19 mouse cellular contexts compared by ENCODE assay signal in genomic region chr13:107688972-107689371, GRCm38 (mm10).
DNase-seq lines count a peak whose midpoint lies in the region; ATAC-seq and TF ChIP-seq lines count a peak whose summit lies in the region.
"Had no signal": no experiment of that assay in that cellular context is flagged by ENCODE, and none has a peak within 500 bp of the region (broad histone marks: within the 10 kb centered on the region; RNA-seq: fewer than 3 reads in every experiment).

No protein-coding gene starts in this region.

- ATAC-seq in kidney, embryonic 15.5 days (replicated peaks; ENCODE audit: low FRiP score): no peak
- no peak for ATAC-seq in forebrain, embryonic 11.5 days (replicated peaks; ENCODE audit: low FRiP score)
- ATAC-seq: Patski had no signal

- no peaks in the 10 kb centered on the region for H3K9me3 ChIP-seq in kidney, embryonic 15.5 days (replicated peaks)
- no peaks in the 10 kb centered on the region for H3K9me3 ChIP-seq in forebrain, embryonic 11.5 days (ENCODE audit: control insufficient read depth, low read length)
- H3K9me3 ChIP-seq: forebrain, embryonic 10.5 days; heart, embryonic 13.5 days; hindbrain, embryonic 15.5 days; limb, embryonic 13.5 days; liver, embryonic 13.5 days; midbrain, embryonic 12.5 days had no signal

- no peaks in the 10 kb centered on the region for H3K27me3 ChIP-seq in kidney, embryonic 15.5 days
- H3K27me3 ChIP-seq in forebrain, embryonic 11.5 days (ENCODE audit: control insufficient read depth, insufficient read depth, low read length): no peaks in the 10 kb centered on the region
- H3K27me3 ChIP-seq: liver, embryonic 13.5 days; midbrain, embryonic 12.5 days; Patski had no signal

- TF ChIP-seq POLR2A in lung, adult 2 months (IDR thresholded peaks at IDR 0.05; ENCODE audit: borderline replicate concordance, extremely low read depth, low read depth, low read length): no peak

- peaks cover 20% of the 10 kb centered on the region for H3K4me1 ChIP-seq in kidney, embryonic 15.5 days
- peaks cover 13% of the 10 kb centered on the region for H3K4me1 ChIP-seq in lung, adult 2 months (ENCODE audit: control insufficient read depth, insufficient read depth, low read length)
- no peaks in the 10 kb centered on the region for H3K4me1 ChIP-seq in forebrain, embryonic 11.5 days (replicated peaks; ENCODE audit: control insufficient read depth, insufficient read depth, low read length)
- H3K4me1 ChIP-seq: hindbrain, embryonic 15.5 days; limb, embryonic 13.5 days; liver, embryonic 13.5 days had no signal

- H3K27ac ChIP-seq in kidney, embryonic 15.5 days: no peak overlapping the region
- no peak overlapping the region for H3K27ac ChIP-seq in forebrain, embryonic 11.5 days (ENCODE audit: low read depth, low read length)
- H3K27ac ChIP-seq: forebrain, embryonic 10.5 days; heart, embryonic 13.5 days; hindbrain, embryonic 15.5 days; limb, embryonic 13.5 days; liver, embryonic 13.5 days; midbrain, embryonic 12.5 days; stomach, postnatal 0 days had no signal

- WGBS in kidney, embryonic 15.5 days: 71% methylated on average over 6 of the region's 6 CpGs
- 45% methylated on average over 6 of the region's 6 CpGs for WGBS in lung, adult 2 months
- WGBS in forebrain, embryonic 11.5 days: 50% methylated on average over 6 of the region's 6 CpGs

- intact Hi-C loops in heart, postnatal 10 days (cut with DNase I): no loop called here

- no peak overlapping the region for H3K4me3 ChIP-seq in kidney, embryonic 15.5 days (replicated peaks)
- no peak overlapping the region for H3K4me3 ChIP-seq in lung, adult 2 months (replicated peaks; ENCODE audit: extremely low read depth, low read depth, low read length)
- H3K4me3 ChIP-seq in forebrain, embryonic 11.5 days (ENCODE audit: low read depth, low read length): no peak overlapping the region
- H3K4me3 ChIP-seq: forebrain, embryonic 10.5 days; heart, embryonic 13.5 days; hindbrain, embryonic 15.5 days; limb, embryonic 13.5 days; liver, embryonic 13.5 days; midbrain, embryonic 12.5 days had no signal

- no peak for TF ChIP-seq CTCF in lung, adult 2 months (IDR thresholded peaks at IDR 0.05; ENCODE audit: insufficient read depth, low read length)

- no peak overlapping the region for H3K9ac ChIP-seq in kidney, embryonic 15.5 days
- H3K9ac ChIP-seq in forebrain, embryonic 11.5 days (ENCODE audit: low read length): no peak overlapping the region
- H3K9ac ChIP-seq: heart, embryonic 13.5 days; hindbrain, embryonic 15.5 days; limb, embryonic 13.5 days; liver, embryonic 13.5 days; midbrain, embryonic 12.5 days had no signal

- no peak overlapping the region for H3K4me2 ChIP-seq in kidney, embryonic 15.5 days
- no peak overlapping the region for H3K4me2 ChIP-seq in forebrain, embryonic 11.5 days (ENCODE audit: low read depth, low read length, severe bottlenecking)
- H3K4me2 ChIP-seq: heart, embryonic 13.5 days; hindbrain, embryonic 15.5 days; limb, embryonic 13.5 days; liver, embryonic 13.5 days; midbrain, embryonic 12.5 days had no signal

- no peaks in the 10 kb centered on the region for H3K36me3 ChIP-seq in kidney, embryonic 15.5 days
- H3K36me3 ChIP-seq in forebrain, embryonic 11.5 days (ENCODE audit: control insufficient read depth, insufficient read depth, low read length): no peaks in the 10 kb centered on the region
- H3K36me3 ChIP-seq: forebrain, embryonic 10.5 days; heart, embryonic 13.5 days; hindbrain, embryonic 15.5 days; limb, embryonic 13.5 days; liver, embryonic 13.5 days; midbrain, embryonic 12.5 days had no signal

- peak; percentile 19 for DNase-seq in heart, postnatal 10 days
- no peak for DNase-seq in heart, adult 8-10 months (ENCODE audit: low spot score)
- DNase-seq in kidney, postnatal 4 days: peak; percentile 24 to 46
- peak; percentile 21 for DNase-seq in lung, adult 2 months
- DNase-seq in lung, postnatal 14 days: peak; percentile 23
- DNase-seq in adrenal gland, postnatal 14 days: no peak
- DNase-seq in forebrain, embryonic 11.5 days (ENCODE audit: low spot score): no peak
- DNase-seq: cerebellum, adult 11 months; cerebellum, adult 9-11 months; liver, embryonic 13.5 days; right cerebral cortex, postnatal 14 days had no signal

Comparison
In these comparisons a context has a peak if more than half of its experiments do, and no peak if none do; other contexts are left out.
1. DNase-seq: peak in heart, postnatal 10 days (2 of 2), kidney, postnatal 4 days (2 of 2), lung, adult 2 months (single experiment) and lung, postnatal 14 days (single experiment); none in heart, adult 8-10 months (single experiment), adrenal gland, postnatal 14 days (single experiment) and forebrain, embryonic 11.5 days (single experiment).